Mouse (Mus musculus) neural tube, embryonic 14.5 days (tissue): Measurements from ENCODE around the gene Senp5. TPM values are rescaled to one million over a fixed set of nuclear protein-coding genes. Genes with fewer than 3 reads are reported as not detected.
A peak's percentile ranks its signal among the peaks of the same experiment; 100 is the strongest.
"Not testable (repeated sequence)": the region's sequence is repeated elsewhere in the genome, so short reads cannot be mapped to it uniquely, and the experiment has no call there.

ENCODE experiments used
- ATAC-seq: fragments of 200-750 bp; cut with Nextera tagmentation; 2 replicates; pipeline ENCODE4 v1.8.0; 2017; ENCODE audit warnings: low read depth, mild to moderate bottlenecking, moderate TSS enrichment, moderate library complexity
- H3K27ac ChIP-seq: fragments of 300-500 bp; sonication (generic); 2 replicates; pipeline ENCODE4 v1.5.1; 2014; ENCODE audit warnings: low read depth, mild to moderate bottlenecking, control low read depth, low read length, moderate library complexity, mixed read lengths
- H3K27me3 ChIP-seq: fragments of 300-500 bp; sonication (generic); 2 replicates; pipeline ENCODE4 v1.6.1; 2014; ENCODE audit warnings: low read length; ENCODE audit not compliant: control insufficient read depth, insufficient read depth
- H3K36me3 ChIP-seq: fragments of 300-500 bp; sonication (generic); 2 replicates; pipeline ENCODE4 v1.6.1; 2014; ENCODE audit warnings: low read length, mixed read lengths; ENCODE audit not compliant: control insufficient read depth, insufficient read depth
- H3K4me1 ChIP-seq: fragments of 300-500 bp; sonication (generic); 2 replicates; pipeline ENCODE4 v1.6.1; 2014; ENCODE audit warnings: low read length; ENCODE audit not compliant: control insufficient read depth, insufficient read depth
- H3K4me2 ChIP-seq: fragments of 300-500 bp; sonication (generic); 2 replicates; pipeline ENCODE4 v1.6.1; 2014; ENCODE audit warnings: mild to moderate bottlenecking, low read depth, low read length, control low read depth
- H3K4me3 ChIP-seq: fragments of 300-500 bp; sonication (generic); 2 replicates; pipeline ENCODE4 v1.5.1; 2014; ENCODE audit warnings: low read depth, low read length, control low read depth, mixed read lengths
- H3K9ac ChIP-seq: fragments of 300-500 bp; sonication (generic); replicated peaks from 2 replicates; pipeline ENCODE4 v1.6.1; 2014; ENCODE audit warnings: low read depth, mild to moderate bottlenecking, control low read depth, low read length, mixed read lengths
- H3K9me3 ChIP-seq: fragments of 300-500 bp; sonication (generic); 2 replicates; pipeline ENCODE4 v1.6.1; 2016; ENCODE audit warnings: low read length; ENCODE audit not compliant: control insufficient read depth
- WGBS: fragments of 180-500 bp; shearing (Covaris S2); extraction: QIAGEN DNeasy Blood & Tissue Kit; methylation state at CpG from one replicate; pipeline ENCODE4 v1.1.7; 2014; 5-methylcytosine and 5-hydroxymethylcytosine counted together
- polyA plus RNA-seq: library from polyadenylated mRNA; unstranded; fragments of >200 nt; fragmentation: Nextera tagmentation; extraction: Ambion mirVana; gene quantifications from 2 replicates; pipeline ENCODE4 v1.2.1, GENCODE M21; 2014

The Senp5 gene
- polyA plus RNA-seq, 1 experiment from 2014 or later = 13.2 TPM

DNA sequence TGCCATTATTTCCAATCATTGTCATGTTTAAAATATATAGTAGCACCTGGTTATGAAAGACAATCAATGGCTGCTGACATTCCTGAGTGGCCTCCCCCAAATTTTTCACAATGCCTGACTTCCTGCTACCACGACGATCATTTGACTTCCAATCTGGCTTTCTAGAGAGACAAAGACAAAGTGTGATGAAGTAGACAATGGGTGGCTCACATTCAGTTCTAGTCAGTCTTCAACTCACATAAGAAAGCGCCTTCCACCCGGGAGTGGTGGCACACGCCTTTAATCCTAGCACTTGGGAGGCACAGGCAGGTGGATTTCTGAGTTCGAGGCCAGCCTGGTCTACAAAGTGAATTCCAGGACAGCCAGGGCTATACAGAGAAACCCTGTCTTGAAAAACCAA, 57.1 kb downstream of the Senp5 start:
- not testable (repeated sequence) for H3K9ac ChIP-seq, H3K4me2 ChIP-seq, ATAC-seq, H3K27me3 ChIP-seq, H3K27ac ChIP-seq, H3K9me3 ChIP-seq, H3K36me3 ChIP-seq, H3K4me3 ChIP-seq
- peaks cover 27% of the 10 kb centered on the region for H3K4me1 ChIP-seq
- 87% methylated on average over 6 of the region's 6 CpGs for WGBS

DNA sequence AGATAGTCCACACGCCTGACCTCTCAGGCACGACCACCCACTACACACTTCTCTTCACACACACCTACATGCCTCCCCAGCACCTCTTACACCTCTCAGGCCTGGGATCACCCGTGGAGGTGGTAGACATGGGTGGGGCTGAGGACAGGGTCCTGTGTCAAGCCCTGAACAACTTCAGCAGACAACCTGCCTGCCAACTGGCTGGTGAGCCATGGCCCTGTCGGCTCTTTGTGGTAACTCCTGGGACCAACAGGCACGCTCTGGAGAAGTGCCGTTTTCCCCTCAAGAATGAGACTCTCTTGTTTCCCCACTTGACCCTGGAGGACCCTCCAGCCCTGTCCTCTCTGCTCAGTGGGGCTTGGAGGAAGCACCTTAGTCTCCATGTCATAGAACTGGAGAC, 57.7 kb downstream of the Senp5 start:
- no peak overlapping the region for H3K27ac ChIP-seq
- H3K9ac ChIP-seq = no peak overlapping the region
- H3K27me3 ChIP-seq = no peaks in the 10 kb centered on the region
- H3K36me3 ChIP-seq = no peaks in the 10 kb centered on the region
- H3K4me3 ChIP-seq = no peak overlapping the region
- H3K4me1 ChIP-seq = peaks cover 27% of the 10 kb centered on the region
- WGBS = 93% methylated on average over 6 of the region's 6 CpGs
- ATAC-seq = no peak
- no peaks in the 10 kb centered on the region for H3K9me3 ChIP-seq
- no peak overlapping the region for H3K4me2 ChIP-seq

DNA sequence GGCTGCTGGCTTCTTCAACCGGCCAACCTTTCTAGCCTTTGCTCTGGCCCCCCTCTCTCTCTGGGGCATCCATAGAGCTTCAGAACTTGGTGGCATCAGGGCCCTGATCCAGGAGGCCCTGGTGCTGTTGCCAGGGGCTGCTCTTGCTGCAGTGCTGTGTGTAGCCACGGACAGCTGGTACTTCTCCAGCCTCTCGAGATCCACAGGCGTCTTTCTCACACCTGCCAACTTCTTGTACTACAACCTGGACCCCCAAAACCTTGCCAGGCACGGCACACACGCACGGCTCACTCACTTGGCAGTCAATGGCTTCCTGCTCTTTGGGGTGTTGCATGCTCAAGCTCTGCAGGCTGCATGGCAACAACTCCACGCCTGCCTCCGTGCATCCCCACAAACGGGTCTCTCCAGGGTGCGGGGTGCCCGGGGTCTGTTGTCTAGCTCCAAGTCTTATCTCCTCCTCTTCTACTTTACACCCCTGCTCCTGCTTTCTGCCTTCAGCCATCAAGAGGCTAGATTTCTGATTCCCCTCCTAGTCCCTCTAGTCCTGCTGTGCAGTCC, 58.3 kb downstream of the Senp5 start:
- H3K4me2 ChIP-seq = no peak overlapping the region
- H3K4me1 ChIP-seq = peaks cover 27% of the 10 kb centered on the region
- WGBS = 90% methylated on average over 12 of the region's 12 CpGs
- no peak overlapping the region for H3K4me3 ChIP-seq
- ATAC-seq = no peak
- no peaks in the 10 kb centered on the region for H3K27me3 ChIP-seq
- no peak overlapping the region for H3K27ac ChIP-seq
- no peak overlapping the region for H3K9ac ChIP-seq
- no peaks in the 10 kb centered on the region for H3K9me3 ChIP-seq
- no peaks in the 10 kb centered on the region for H3K36me3 ChIP-seq

DNA sequence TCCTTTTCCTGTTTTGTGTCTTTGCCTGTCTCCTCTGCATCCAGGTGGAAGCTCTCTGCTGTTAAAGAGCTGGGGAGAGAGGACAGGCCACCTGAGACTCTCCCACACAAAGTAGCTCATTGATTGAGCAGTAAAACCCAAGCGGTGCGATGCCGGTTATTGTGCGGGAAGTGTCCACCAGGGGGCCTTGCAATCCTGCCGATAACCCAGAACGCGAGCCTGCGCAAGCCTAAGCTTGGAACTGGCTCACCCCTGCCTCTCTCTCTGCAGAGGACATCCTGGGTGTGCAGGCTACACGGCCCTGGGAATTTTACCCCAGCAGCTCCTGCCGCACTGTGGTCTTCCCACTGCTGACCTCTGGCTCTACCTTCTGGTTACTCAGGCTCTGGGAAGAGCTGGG, 59.1 kb downstream of the Senp5 start:
- 8% methylated on average over 10 of the region's 10 CpGs for WGBS
- H3K36me3 ChIP-seq = no peaks in the 10 kb centered on the region
- no peaks in the 10 kb centered on the region for H3K27me3 ChIP-seq
- H3K4me3 ChIP-seq = no peak overlapping the region
- ATAC-seq = peak; percentile 28; the same call in 1 of the 2 replicates
- H3K4me1 ChIP-seq = peaks cover 21% of the 10 kb centered on the region
- H3K9me3 ChIP-seq = no peaks in the 10 kb centered on the region
- H3K9ac ChIP-seq = no peak overlapping the region
- H3K4me2 ChIP-seq = no peak overlapping the region
- H3K27ac ChIP-seq = no peak overlapping the region

DNA sequence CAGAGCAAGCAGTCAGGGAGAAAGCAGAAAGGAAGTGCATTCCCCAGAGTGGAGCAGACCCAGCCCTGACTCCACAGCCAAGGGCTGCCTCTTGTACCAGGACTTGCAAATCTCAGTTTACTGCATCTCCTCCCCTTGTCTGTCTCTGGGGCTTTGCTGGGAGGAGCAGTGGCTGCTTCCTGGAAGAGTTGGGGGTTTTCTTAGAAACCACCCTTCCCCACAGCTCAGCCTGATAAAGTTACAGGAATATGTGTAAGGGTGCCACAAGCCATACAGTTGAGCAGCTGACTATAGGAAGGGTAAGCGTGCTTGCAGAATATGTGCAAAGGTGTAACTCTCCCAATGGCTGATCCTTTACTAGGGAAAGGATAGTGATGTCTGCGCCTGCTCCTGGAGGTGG, 62.5 kb downstream of the Senp5 start:
- H3K36me3 ChIP-seq = no peaks in the 10 kb centered on the region
- H3K9ac ChIP-seq = no peak overlapping the region
- WGBS = 72% methylated on average over 2 of the region's 2 CpGs
- no peak for ATAC-seq
- no peaks in the 10 kb centered on the region for H3K27me3 ChIP-seq
- no peak overlapping the region for H3K27ac ChIP-seq
- H3K9me3 ChIP-seq = no peaks in the 10 kb centered on the region
- no peak overlapping the region for H3K4me2 ChIP-seq
- no peak overlapping the region for H3K4me3 ChIP-seq
- 0 out of 2 replicates have a peak, but pooled peaks cover 3% of the 10 kb centered on the region for H3K4me1 ChIP-seq

DNA sequence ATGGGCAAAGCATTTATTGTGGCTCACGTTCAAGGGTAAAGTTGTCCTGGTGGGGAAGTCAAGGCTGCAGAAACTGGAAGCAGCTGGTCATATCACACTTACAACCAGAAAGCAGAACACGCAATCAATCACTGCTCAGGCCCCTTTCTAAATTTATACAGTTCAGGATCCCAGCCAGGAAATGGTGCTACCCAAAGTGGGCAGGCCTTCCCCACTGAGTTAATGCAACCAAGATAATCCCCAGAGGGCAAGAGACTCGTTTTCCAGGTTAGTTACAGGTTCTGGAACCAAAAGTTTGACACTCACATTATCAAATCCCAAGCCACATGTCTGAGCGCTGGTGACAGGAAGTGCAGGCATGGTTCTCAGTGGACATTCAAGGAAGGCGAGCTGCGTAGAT, 64.2 kb downstream of the Senp5 start:
- H3K9me3 ChIP-seq = no peaks in the 10 kb centered on the region
- no peak overlapping the region for H3K27ac ChIP-seq
- no peaks in the 10 kb centered on the region for H3K36me3 ChIP-seq
- no peak overlapping the region for H3K9ac ChIP-seq
- no peak overlapping the region for H3K4me3 ChIP-seq
- no peaks in the 10 kb centered on the region for H3K27me3 ChIP-seq
- no peak for ATAC-seq
- H3K4me1 ChIP-seq = peaks cover 13% of the 10 kb centered on the region; the same call in 1 of the 2 replicates
- no peak overlapping the region for H3K4me2 ChIP-seq
- 73% methylated on average over 6 of the region's 6 CpGs for WGBS

DNA sequence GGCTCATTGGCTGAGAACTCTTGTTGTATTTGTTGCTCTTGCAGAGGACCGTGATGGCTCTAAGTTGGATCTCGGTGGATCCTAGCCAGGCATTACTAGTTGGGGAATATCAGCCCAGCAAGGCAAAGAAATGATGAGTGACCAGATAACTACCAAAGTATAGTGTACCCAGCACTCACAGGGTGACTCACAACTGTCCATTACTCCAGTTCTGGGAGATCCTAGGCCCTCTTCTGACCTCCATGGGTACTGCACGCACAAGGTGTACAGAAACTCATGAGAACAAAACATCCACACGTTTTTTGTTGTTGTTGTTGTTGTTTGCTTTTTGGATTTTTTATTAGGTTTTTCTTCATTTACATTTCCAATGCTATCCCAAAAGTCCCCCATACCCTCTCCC, 66.5 kb downstream of the Senp5 start:
- Histone ChIP-seq H3K27me3 (no peaks in the 10 kb centered on the region), H3K36me3 (no peaks in the 10 kb centered on the region), H3K4me1 (peaks cover 20% of the 10 kb centered on the region), H3K4me3 (no peak overlapping the region), H3K9me3 (no peaks in the 10 kb centered on the region), H3K27ac (no peak overlapping the region), H3K4me2 (no peak overlapping the region), H3K9ac (no peak overlapping the region)
- 84% methylated on average over 4 of the region's 4 CpGs for WGBS
- no peak for ATAC-seq

DNA sequence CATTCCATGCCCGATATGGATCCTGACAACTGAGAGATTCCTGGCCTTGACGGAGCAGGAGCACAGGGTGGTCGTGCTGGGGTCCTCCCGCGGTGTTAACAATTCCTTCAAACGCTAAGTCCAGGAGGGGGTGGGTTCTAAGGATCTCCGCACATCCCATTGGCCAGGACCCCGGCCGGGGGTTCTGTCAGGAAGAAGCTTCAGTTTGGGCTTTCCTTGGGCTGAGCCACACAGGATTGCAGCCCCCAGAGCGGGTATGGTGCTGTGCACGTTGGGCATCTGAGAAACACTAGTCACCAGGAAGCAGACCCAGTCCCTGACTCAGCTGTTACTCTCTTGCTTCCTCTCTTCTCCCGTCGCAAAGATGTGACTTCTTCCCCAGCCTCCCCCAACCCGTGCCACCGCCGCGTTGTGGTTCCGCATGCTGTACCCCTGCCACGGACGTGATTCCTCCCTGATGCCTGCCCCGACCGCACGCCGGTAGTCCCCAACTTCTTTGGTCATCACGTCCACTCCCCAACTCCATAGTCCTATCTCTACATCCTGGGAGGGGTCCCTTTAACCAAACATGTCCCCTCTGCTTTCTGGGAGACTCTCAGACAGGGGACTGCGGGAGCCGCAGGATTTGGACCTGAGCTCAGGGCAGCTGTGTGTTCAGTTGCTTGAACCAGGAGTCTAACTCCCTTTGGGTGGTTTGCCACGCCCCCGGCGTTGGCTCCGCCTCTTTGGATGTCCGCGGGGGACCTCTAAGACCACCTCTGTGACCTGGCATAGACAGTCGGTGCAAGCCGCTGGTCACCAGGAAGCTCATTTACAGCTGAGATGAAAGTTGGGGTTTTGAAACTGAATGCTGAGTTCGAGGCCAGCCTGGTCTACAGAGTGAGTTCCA, 67.8 kb downstream of the Senp5 start:
- H3K4me3 ChIP-seq = peak overlapping the region; percentile 39
- WGBS = 6% methylated on average over 36 of the region's 36 CpGs
- H3K4me1 ChIP-seq = peaks cover 20% of the 10 kb centered on the region
- no peaks in the 10 kb centered on the region for H3K36me3 ChIP-seq
- H3K4me2 ChIP-seq = peak overlapping the region; percentile 83
- H3K27me3 ChIP-seq = no peaks in the 10 kb centered on the region
- ATAC-seq = no peak
- peak overlapping the region; percentile 70 for H3K9ac ChIP-seq
- H3K27ac ChIP-seq = no peak overlapping the region
- H3K9me3 ChIP-seq = no peaks in the 10 kb centered on the region

DNA sequence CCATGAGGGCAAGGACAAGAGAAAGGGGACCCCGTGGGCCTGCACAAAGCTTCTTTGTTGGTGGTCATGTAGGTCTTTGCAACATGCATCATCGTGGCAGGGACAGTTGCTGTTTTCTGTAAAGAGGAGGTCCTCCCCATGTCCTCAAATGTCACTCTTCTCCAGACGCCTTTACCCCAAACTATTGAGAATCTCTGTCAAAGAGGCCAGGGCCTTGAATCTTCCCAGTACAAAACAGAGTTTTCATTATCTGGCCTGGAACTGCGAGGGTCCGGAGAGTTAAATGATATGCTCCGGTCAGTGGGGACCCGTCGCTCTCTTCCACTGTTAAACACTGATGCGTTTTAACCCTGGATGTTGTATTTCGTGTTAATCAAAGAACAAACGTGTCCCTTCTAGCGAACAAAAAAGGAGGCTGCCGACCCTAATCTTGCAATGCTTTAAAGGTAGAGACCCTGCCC, 68.5 kb downstream of the Senp5 start:
- Histone ChIP-seq H3K27ac (peak overlapping the region; percentile 94; the same call in 1 of the 2 replicates), H3K36me3 (no peaks in the 10 kb centered on the region), H3K4me3 (peak overlapping the region; percentile 39), H3K4me2 (peak overlapping the region; percentile 83), H3K27me3 (no peaks in the 10 kb centered on the region), H3K4me1 (peaks cover 20% of the 10 kb centered on the region), H3K9me3 (no peaks in the 10 kb centered on the region), H3K9ac (peak overlapping the region; percentile 70)
- 9% methylated on average over 13 of the region's 13 CpGs for WGBS
- ATAC-seq = no peak
